Mouse (Mus musculus): ENCODE results near the gene Tmem189. TPM values are rescaled to one million over a fixed set of nuclear protein-coding genes. Genes with fewer than 3 reads are reported as not detected.
A peak's percentile ranks its signal among the peaks of the same experiment; 100 is the strongest.

Tmem189 gene
- polyA plus RNA-seq, 1 experiment from 2014 or later = 40.6 TPM

GRCm38 (mm10) chr2:167599195-167599594, 90.4 kb downstream of the Tmem189 start:
- Histone ChIP-seq H3K36me3 (ENCODE audit: control insufficient read depth, insufficient read depth, low read length) (no peaks in the 10 kb centered on the region), H3K4me3 (ENCODE audit: low read depth, low read length) (no peak overlapping the region), H3K9ac (ENCODE audit: low read depth, low read length) (no peak overlapping the region), H3K27me3 (replicated peaks; ENCODE audit: control insufficient read depth, insufficient read depth, low read length) (no peaks in the 10 kb centered on the region), H3K4me1 (ENCODE audit: control insufficient read depth, insufficient read depth, low read length) (peaks cover 51% of the 10 kb centered on the region), H3K9me3 (ENCODE audit: control insufficient read depth, low read length) (no peaks in the 10 kb centered on the region), H3K27ac (replicated peaks; ENCODE audit: low read depth, low read length) (no peak overlapping the region), H3K4me2 (ENCODE audit: low read depth, low read length) (no peak overlapping the region)
- ATAC-seq (ENCODE audit: low read depth) (no peak), DNase-seq (ENCODE audit: low spot score) (no peak)
- WGBS = 57% methylated on average over 5 of the region's 5 CpGs

- WGBS = 37% methylated on average over 13 of the region's 40 CpGs
- peak overlapping the region; percentile 26 for H3K4me3 ChIP-seq (ENCODE audit: low read depth, low read length)
Observed at GRCm38 (mm10) chr2:167597492-167598186, 92.0 kb downstream of the Tmem189 start.

GRCm38 (mm10) chr2:167596726-167597491, 92.7 kb downstream of the Tmem189 start:
- DNase-seq (ENCODE audit: low spot score) (peak; percentile 62), ATAC-seq (ENCODE audit: low read depth) (no peak; the same call in 1 of the 2 replicates)
- H3K4me1 ChIP-seq (ENCODE audit: control insufficient read depth, insufficient read depth, low read length) = peaks cover 61% of the 10 kb centered on the region
- 11% methylated on average over 20 of the region's 27 CpGs for WGBS
- no peaks in the 10 kb centered on the region for H3K27me3 ChIP-seq (replicated peaks; ENCODE audit: control insufficient read depth, insufficient read depth, low read length)
- H3K27ac ChIP-seq (replicated peaks; ENCODE audit: low read depth, low read length) = peak overlapping the region; percentile 89
- H3K36me3 ChIP-seq (ENCODE audit: control insufficient read depth, insufficient read depth, low read length) = no peaks in the 10 kb centered on the region
- H3K9me3 ChIP-seq (ENCODE audit: control insufficient read depth, low read length) = no peaks in the 10 kb centered on the region
- H3K9ac ChIP-seq (ENCODE audit: low read depth, low read length) = peak overlapping the region; percentile 46
- peak overlapping the region; percentile 51 for H3K4me2 ChIP-seq (ENCODE audit: low read depth, low read length)
- peak overlapping the region; percentile 26 for H3K4me3 ChIP-seq (ENCODE audit: low read depth, low read length)

More at GRCm38 (mm10) chr2:167597492-167598186, 92.0 kb downstream of the Tmem189 start:
- Histone ChIP-seq H3K4me2 (ENCODE audit: low read depth, low read length) (peak overlapping the region; percentile 51), H3K27me3 (replicated peaks; ENCODE audit: control insufficient read depth, insufficient read depth, low read length) (no peaks in the 10 kb centered on the region), H3K4me1 (ENCODE audit: control insufficient read depth, insufficient read depth, low read length) (peaks cover 61% of the 10 kb centered on the region), H3K9me3 (ENCODE audit: control insufficient read depth, low read length) (no peaks in the 10 kb centered on the region), H3K27ac (replicated peaks; ENCODE audit: low read depth, low read length) (peak overlapping the region; percentile 89), H3K9ac (ENCODE audit: low read depth, low read length) (peak overlapping the region; percentile 46), H3K36me3 (ENCODE audit: control insufficient read depth, insufficient read depth, low read length) (no peaks in the 10 kb centered on the region)
- ATAC-seq (ENCODE audit: low read depth) (peak; percentile 89), DNase-seq (ENCODE audit: low spot score) (peak; percentile 94)

GRCm38 (mm10) chr2:167596262-167596661, 93.4 kb downstream of the Tmem189 start:
- 28% methylated on average over 3 of the region's 4 CpGs for WGBS
- Histone ChIP-seq H3K36me3 (ENCODE audit: control insufficient read depth, insufficient read depth, low read length) (no peaks in the 10 kb centered on the region), H3K9me3 (ENCODE audit: control insufficient read depth, low read length) (no peaks in the 10 kb centered on the region), H3K4me1 (ENCODE audit: control insufficient read depth, insufficient read depth, low read length) (peaks cover 61% of the 10 kb centered on the region), H3K27me3 (replicated peaks; ENCODE audit: control insufficient read depth, insufficient read depth, low read length) (no peaks in the 10 kb centered on the region), H3K9ac (ENCODE audit: low read depth, low read length) (peak overlapping the region; percentile 9; the same call in 1 of the 2 replicates), H3K4me2 (ENCODE audit: low read depth, low read length) (peak overlapping the region; percentile 28), H3K4me3 (ENCODE audit: low read depth, low read length) (no peak overlapping the region), H3K27ac (replicated peaks; ENCODE audit: low read depth, low read length) (peak overlapping the region; percentile 89)
- DNase-seq (ENCODE audit: low spot score) (no peak), ATAC-seq (ENCODE audit: low read depth) (no peak)

- no peak overlapping the region for H3K4me3 ChIP-seq (ENCODE audit: low read depth, low read length)
- DNase-seq (ENCODE audit: low spot score) (peak; percentile 84), ATAC-seq (ENCODE audit: low read depth) (peak; percentile 24)
- H3K9me3 ChIP-seq (ENCODE audit: control insufficient read depth, low read length) = no peaks in the 10 kb centered on the region
- no peaks in the 10 kb centered on the region for H3K36me3 ChIP-seq (ENCODE audit: control insufficient read depth, insufficient read depth, low read length)
- H3K4me1 ChIP-seq (ENCODE audit: control insufficient read depth, insufficient read depth, low read length) = peaks cover 61% of the 10 kb centered on the region
- peak overlapping the region; percentile 28 for H3K4me2 ChIP-seq (ENCODE audit: low read depth, low read length)
- peak overlapping the region; percentile 89 for H3K27ac ChIP-seq (replicated peaks; ENCODE audit: low read depth, low read length)
- 12% methylated on average over 14 of the region's 14 CpGs for WGBS
- peak overlapping the region; percentile 9; the same call in 1 of the 2 replicates for H3K9ac ChIP-seq (ENCODE audit: low read depth, low read length)
- no peaks in the 10 kb centered on the region for H3K27me3 ChIP-seq (replicated peaks; ENCODE audit: control insufficient read depth, insufficient read depth, low read length)
Observed at GRCm38 (mm10) chr2:167595761-167596171, 93.9 kb downstream of the Tmem189 start.

GRCm38 (mm10) chr2:167594444-167594934, 95.1 kb downstream of the Tmem189 start:
- DNase-seq (ENCODE audit: low spot score) (peak; percentile 93), ATAC-seq (ENCODE audit: low read depth) (peak; percentile 20; the same call in 1 of the 2 replicates)
- H3K4me3 ChIP-seq (ENCODE audit: low read depth, low read length) = no peak overlapping the region
- no peaks in the 10 kb centered on the region for H3K9me3 ChIP-seq (ENCODE audit: control insufficient read depth, low read length)
- H3K9ac ChIP-seq (ENCODE audit: low read depth, low read length) = 0 out of 2 replicates have a peak overlapping the region, but pooled peaks have one; percentile 17
- 12% methylated on average over 9 of the region's 10 CpGs for WGBS
- H3K4me1 ChIP-seq (ENCODE audit: control insufficient read depth, insufficient read depth, low read length) = peaks cover 55% of the 10 kb centered on the region
- no peaks in the 10 kb centered on the region for H3K36me3 ChIP-seq (ENCODE audit: control insufficient read depth, insufficient read depth, low read length)
- peak overlapping the region; percentile 89 for H3K27ac ChIP-seq (replicated peaks; ENCODE audit: low read depth, low read length)
- peak overlapping the region; percentile 21 for H3K4me2 ChIP-seq (ENCODE audit: low read depth, low read length)
- H3K27me3 ChIP-seq (replicated peaks; ENCODE audit: control insufficient read depth, insufficient read depth, low read length) = no peaks in the 10 kb centered on the region

- peak overlapping the region; percentile 25; the same call in 1 of the 2 replicates for H3K9ac ChIP-seq (ENCODE audit: low read depth, low read length)
- H3K4me1 ChIP-seq (ENCODE audit: control insufficient read depth, insufficient read depth, low read length) = peaks cover 58% of the 10 kb centered on the region
- peak; percentile 59 for DNase-seq (ENCODE audit: low spot score)
- H3K27ac ChIP-seq (replicated peaks; ENCODE audit: low read depth, low read length) = peak overlapping the region; percentile 89
- WGBS = 68% methylated on average over 4 of the region's 4 CpGs
- no peak for ATAC-seq (ENCODE audit: low read depth)
- H3K9me3 ChIP-seq (ENCODE audit: control insufficient read depth, low read length) = no peaks in the 10 kb centered on the region
- no peak overlapping the region for H3K4me3 ChIP-seq (ENCODE audit: low read depth, low read length)
- H3K4me2 ChIP-seq (ENCODE audit: low read depth, low read length) = peak overlapping the region; percentile 21; the same call in 1 of the 2 replicates
- no peaks in the 10 kb centered on the region for H3K27me3 ChIP-seq (replicated peaks; ENCODE audit: control insufficient read depth, insufficient read depth, low read length)
- no peaks in the 10 kb centered on the region for H3K36me3 ChIP-seq (ENCODE audit: control insufficient read depth, insufficient read depth, low read length)
Observed at GRCm38 (mm10) chr2:167593551-167594250, 95.9 kb downstream of the Tmem189 start.
